Mouse (Mus musculus) kidney, adult 2 months (tissue): ENCODE measurements around the gene Sdhaf3.

ENCODE experiments used
- CTCF ChIP-seq: fragments of 200-500 bp; conservative IDR thresholded peaks from 2 replicates; pipeline ENCODE4 v1.5.1; 2011; ENCODE audit warnings: low read depth, mild to moderate bottlenecking, control low read depth, low read length, moderate library complexity, mixed read lengths; ENCODE audit not compliant: insufficient read depth, insufficient read length
- POLR2A ChIP-seq: fragments of 200-500 bp; IDR thresholded peaks from one replicate; pipeline ENCODE4 v1.6.1; 2011; ENCODE audit warnings: low read depth, low read length, control low read depth

GRCm38 (mm10) chr6:7038087-7038486, 82.3 kb downstream of the Sdhaf3 start:
- no peak for TF ChIP-seq CTCF
- TF ChIP-seq POLR2A, result no peak
